Mouse (Mus musculus): ENCODE measurements around the gene Mtg2. TPM values are rescaled to one million over a fixed set of nuclear protein-coding genes. Genes with fewer than 3 reads are reported as not detected.
A peak's percentile ranks its signal among the peaks of the same experiment; 100 is the strongest.

Mtg2 gene
- polyA plus RNA-seq, 1 experiment from 2014 or later = 18.0 TPM

DNA sequence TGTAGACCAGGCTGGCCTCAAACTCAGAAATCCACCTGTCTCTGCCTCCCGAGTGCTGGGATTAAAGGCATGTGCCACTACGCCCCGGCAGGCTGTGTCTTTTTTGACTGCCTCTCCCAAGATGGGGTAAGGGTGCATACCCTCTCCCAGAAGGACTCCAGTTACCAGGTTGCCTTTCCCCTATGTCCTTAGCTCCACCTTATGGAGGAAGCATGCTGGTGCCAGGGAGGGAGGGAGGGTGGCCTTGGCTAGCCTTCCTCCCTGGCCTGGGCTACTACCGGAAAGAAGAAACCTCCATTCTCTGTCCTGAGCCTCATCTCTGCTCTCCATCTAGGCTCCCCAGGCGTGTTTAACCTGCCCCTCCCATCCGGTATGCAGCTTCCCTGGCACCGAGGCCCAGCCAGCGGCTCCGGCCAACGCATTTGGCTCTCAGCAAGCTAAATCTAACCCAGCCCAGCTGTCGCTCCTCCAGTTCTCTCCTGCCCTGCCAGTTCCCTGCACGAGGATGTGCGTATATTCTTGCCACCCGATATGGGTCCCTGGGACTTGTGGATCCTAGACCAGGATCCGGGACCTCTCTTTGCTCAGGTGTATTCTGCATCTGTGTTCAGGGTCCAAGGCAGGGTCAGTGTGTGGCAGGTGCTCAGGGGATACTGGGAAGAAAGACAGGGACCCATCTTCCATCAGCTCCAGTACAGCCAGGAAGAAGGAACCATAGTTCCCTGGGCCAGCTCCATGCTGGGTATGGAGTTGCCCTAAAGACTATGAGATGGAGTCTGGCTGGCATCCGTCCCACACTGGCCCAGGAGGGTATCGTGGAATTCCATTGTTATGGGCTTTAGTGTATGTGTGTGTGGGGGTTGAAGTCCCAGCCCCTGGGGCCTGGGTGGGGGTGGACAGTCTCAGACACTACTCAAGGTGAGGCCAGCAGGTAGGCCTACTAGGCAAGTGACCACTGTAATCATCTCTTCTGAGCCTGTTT, 43.8 kb downstream of the Mtg2 start:
- peaks cover 51% of the 10 kb centered on the region for H3K27me3 ChIP-seq (replicated peaks)
- H3K9me3 ChIP-seq (replicated peaks) = no peaks in the 10 kb centered on the region
- no peak for ATAC-seq
- H3K27ac ChIP-seq = no peak overlapping the region
- peaks cover 28% of the 10 kb centered on the region for H3K4me1 ChIP-seq
- 60% methylated on average over 17 of the region's 17 CpGs for WGBS (ENCODE audit: insufficient replicate concordance)
- no peak overlapping the region for H3K4me3 ChIP-seq
- H3K36me3 ChIP-seq = no peaks in the 10 kb centered on the region
- no peak overlapping the region for H3K4me2 ChIP-seq
- no peak overlapping the region for H3K9ac ChIP-seq

GRCm38 (mm10) chr2:180115279-180115678, 44.9 kb downstream of the Mtg2 start:
- Histone ChIP-seq H3K27me3 (replicated peaks) (peaks cover 44% of the 10 kb centered on the region), H3K9ac (no peak overlapping the region), H3K9me3 (replicated peaks) (no peaks in the 10 kb centered on the region), H3K4me3 (no peak overlapping the region), H3K4me2 (no peak overlapping the region), H3K4me1 (peaks cover 35% of the 10 kb centered on the region), H3K36me3 (no peaks in the 10 kb centered on the region), H3K27ac (no peak overlapping the region)
- ATAC-seq = no peak
- WGBS (ENCODE audit: insufficient replicate concordance) = 30% methylated on average over 6 of the region's 6 CpGs

- WGBS (ENCODE audit: insufficient replicate concordance) = 30% methylated on average over 10 of the region's 10 CpGs
- ATAC-seq = no peak
- no peak overlapping the region for H3K9ac ChIP-seq
- H3K4me3 ChIP-seq = no peak overlapping the region
- H3K36me3 ChIP-seq = no peaks in the 10 kb centered on the region
- no peaks in the 10 kb centered on the region for H3K9me3 ChIP-seq (replicated peaks)
- peaks cover 43% of the 10 kb centered on the region for H3K4me1 ChIP-seq
- no peak overlapping the region for H3K4me2 ChIP-seq
- H3K27ac ChIP-seq = no peak overlapping the region
- H3K27me3 ChIP-seq (replicated peaks) = peaks cover 36% of the 10 kb centered on the region
These were observed 45.7 kb downstream of the Mtg2 start for GRCm38 (mm10) chr2:180116081-180116493.

GRCm38 (mm10) chr2:180116741-180117484, 46.5 kb downstream of the Mtg2 start:
- Histone ChIP-seq H3K4me1 (peaks cover 44% of the 10 kb centered on the region), H3K4me2 (no peak overlapping the region), H3K4me3 (no peak overlapping the region), H3K27me3 (replicated peaks) (peaks cover 36% of the 10 kb centered on the region), H3K36me3 (no peaks in the 10 kb centered on the region), H3K27ac (no peak overlapping the region), H3K9me3 (replicated peaks) (no peaks in the 10 kb centered on the region), H3K9ac (no peak overlapping the region)
- ATAC-seq = no peak
- WGBS (ENCODE audit: insufficient replicate concordance) = 53% methylated on average over 8 of the region's 8 CpGs

GRCm38 (mm10) chr2:180117485-180118194, 47.3 kb downstream of the Mtg2 start:
- no peak overlapping the region for H3K27ac ChIP-seq
- peaks cover 36% of the 10 kb centered on the region for H3K27me3 ChIP-seq (replicated peaks)
- 18% methylated on average over 13 of the region's 13 CpGs for WGBS (ENCODE audit: insufficient replicate concordance)
- H3K4me1 ChIP-seq = peaks cover 44% of the 10 kb centered on the region
- no peak overlapping the region for H3K9ac ChIP-seq
- H3K4me3 ChIP-seq = no peak overlapping the region
- H3K9me3 ChIP-seq (replicated peaks) = no peaks in the 10 kb centered on the region
- H3K36me3 ChIP-seq = no peaks in the 10 kb centered on the region
- peak overlapping the region; percentile 86; the same call in 1 of the 2 replicates for H3K4me2 ChIP-seq
- ATAC-seq = no peak

GRCm38 (mm10) chr2:180118661-180119438, 48.5 kb downstream of the Mtg2 start, which contains the start of gene Osbpl2:
TSS of gene Osbpl2 (plus strand) at chr2:180119306.
- no peaks in the 10 kb centered on the region for H3K9me3 ChIP-seq (replicated peaks)
- peak; percentile 99 for ATAC-seq
- H3K27ac ChIP-seq = peak within 1 kb of the TSS; percentile 75
- peak within 1 kb of the TSS; percentile 81 for H3K4me3 ChIP-seq
- WGBS (ENCODE audit: insufficient replicate concordance) = under 1% methylated on average over 55 of the region's 55 CpGs
- peaks cover 44% of the 10 kb centered on the region for H3K4me1 ChIP-seq
- peak within 1 kb of the TSS; percentile 86 for H3K4me2 ChIP-seq
- peak within 1 kb of the TSS; percentile 88 for H3K9ac ChIP-seq
- peaks cover 36% of the 10 kb centered on the region for H3K27me3 ChIP-seq (replicated peaks)
- H3K36me3 ChIP-seq = peaks cover 3% of the 10 kb centered on the region

GRCm38 (mm10) chr2:180119439-180120291, 49.3 kb downstream of the Mtg2 start:
- ATAC-seq = peak; percentile 19; the same call in 1 of the 2 replicates
- Histone ChIP-seq H3K4me3 (peak overlapping the region; percentile 81), H3K4me1 (peaks cover 44% of the 10 kb centered on the region), H3K4me2 (peak overlapping the region; percentile 86), H3K27ac (peak overlapping the region; percentile 75), H3K9ac (peak overlapping the region; percentile 88), H3K9me3 (replicated peaks) (no peaks in the 10 kb centered on the region), H3K36me3 (peaks cover 6% of the 10 kb centered on the region), H3K27me3 (replicated peaks) (peaks cover 30% of the 10 kb centered on the region)
- WGBS (ENCODE audit: insufficient replicate concordance) = under 1% methylated on average over 62 of the region's 68 CpGs

- peak overlapping the region; percentile 88 for H3K9ac ChIP-seq
These were observed 49.9 kb downstream of the Mtg2 start for GRCm38 (mm10) chr2:180120292-180120761.

DNA sequence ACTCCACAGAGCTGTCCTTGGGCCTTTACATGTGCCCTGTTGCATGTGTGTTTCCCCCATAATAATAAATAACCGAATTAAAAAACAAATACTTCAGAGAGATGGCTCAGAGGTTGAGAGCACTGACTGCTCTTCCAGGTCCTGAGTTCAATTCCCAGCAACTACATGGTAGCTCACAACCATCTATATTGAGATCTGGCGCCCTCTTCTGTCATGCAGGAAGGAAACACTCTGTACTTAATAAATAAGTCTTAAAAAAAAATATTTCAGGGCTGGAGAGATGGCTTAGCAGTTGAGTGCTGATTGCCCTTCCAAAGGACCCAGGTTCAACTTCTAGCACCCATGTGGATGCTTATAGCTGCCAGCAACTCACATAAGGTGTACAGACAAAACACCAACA, 53.8 kb downstream of the Mtg2 start:
- Histone ChIP-seq H3K4me3 (no peak overlapping the region), H3K9me3 (replicated peaks) (no peaks in the 10 kb centered on the region), H3K4me1 (peaks cover 25% of the 10 kb centered on the region), H3K36me3 (peaks cover 6% of the 10 kb centered on the region), H3K4me2 (no peak overlapping the region), H3K27ac (no peak overlapping the region), H3K27me3 (replicated peaks) (no peaks in the 10 kb centered on the region), H3K9ac (no peak overlapping the region)
- WGBS (ENCODE audit: insufficient replicate concordance) = 65% methylated on average over 2 of the region's 2 CpGs
- ATAC-seq = no peak

More at GRCm38 (mm10) chr2:180120292-180120761, 49.9 kb downstream of the Mtg2 start:
- Histone ChIP-seq H3K27ac (no peak overlapping the region), H3K27me3 (replicated peaks) (peaks cover 29% of the 10 kb centered on the region), H3K4me3 (peak overlapping the region; percentile 81), H3K9me3 (replicated peaks) (no peaks in the 10 kb centered on the region), H3K4me1 (peaks cover 43% of the 10 kb centered on the region), H3K4me2 (peak overlapping the region; percentile 86), H3K36me3 (peaks cover 6% of the 10 kb centered on the region)
- WGBS (ENCODE audit: insufficient replicate concordance) = 39% methylated on average over 5 of the region's 5 CpGs
- ATAC-seq = no peak

GRCm38 (mm10) chr2:180126195-180126594, 55.8 kb downstream of the Mtg2 start:
- 20% methylated on average over 4 of the region's 4 CpGs for WGBS (ENCODE audit: insufficient replicate concordance)
- Histone ChIP-seq H3K27ac (no peak overlapping the region), H3K27me3 (replicated peaks) (no peaks in the 10 kb centered on the region), H3K9me3 (replicated peaks) (no peaks in the 10 kb centered on the region), H3K4me1 (peaks cover 9% of the 10 kb centered on the region; the same call in 1 of the 2 replicates), H3K4me2 (no peak overlapping the region), H3K9ac (no peak overlapping the region), H3K4me3 (no peak overlapping the region), H3K36me3 (peaks cover 6% of the 10 kb centered on the region)
- no peak for ATAC-seq

Data from liver, embryonic 12.5 days (tissue).